ENCODE assay signal across 23 mouse cellular contexts in the genomic region with DNA sequence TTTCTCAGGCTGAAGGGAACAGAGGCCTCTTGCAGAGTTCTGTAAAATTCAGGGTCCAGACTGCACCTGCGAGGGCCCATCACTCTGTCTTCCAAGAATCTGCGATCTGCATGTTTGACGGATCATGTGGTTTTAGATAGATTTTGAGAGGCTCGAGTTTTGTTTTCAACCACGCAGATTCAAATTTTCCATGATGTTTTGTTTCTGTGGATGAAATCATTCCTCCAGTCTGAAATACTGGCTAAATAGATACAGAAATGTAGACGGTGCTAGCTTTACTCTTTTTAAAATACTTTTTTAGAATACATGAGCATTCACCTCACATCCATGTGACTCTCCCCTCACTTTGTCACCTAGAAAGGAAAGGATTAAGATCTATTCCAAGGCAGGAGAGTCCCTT.
DNase-seq lines count a peak whose midpoint lies in the region; ATAC-seq lines count a peak whose summit lies in the region.
"Had no signal": no experiment of that assay in that cellular context is flagged by ENCODE, and none has a peak within 500 bp of the region (broad histone marks: within the 10 kb centered on the region; RNA-seq: fewer than 3 reads in every experiment).

No protein-coding gene starts in this region.

- H3K36me3 ChIP-seq in midbrain, embryonic 14.5 days (ENCODE audit: control insufficient read depth, insufficient read depth, low read length): no peaks in the 10 kb centered on the region
- H3K36me3 ChIP-seq: embryonic facial prominence, embryonic 10.5 days; embryonic facial prominence, embryonic 12.5 days; forebrain, embryonic 12.5 days; G1E had no signal

- no peak overlapping the region for H3K27ac ChIP-seq in midbrain, embryonic 14.5 days (replicated peaks; ENCODE audit: low read depth, low read length)
- H3K27ac ChIP-seq: embryonic facial prominence, embryonic 10.5 days; embryonic facial prominence, embryonic 12.5 days; forebrain, embryonic 12.5 days had no signal

- H3K9ac ChIP-seq in midbrain, embryonic 14.5 days (replicated peaks; ENCODE audit: low read length): no peak overlapping the region
- H3K9ac ChIP-seq: embryonic facial prominence, embryonic 12.5 days; forebrain, embryonic 12.5 days; forebrain, postnatal 0 days had no signal

- no peaks in the 10 kb centered on the region for H3K9me3 ChIP-seq in midbrain, embryonic 14.5 days (ENCODE audit: control insufficient read depth, low read length)
- H3K9me3 ChIP-seq: embryonic facial prominence, embryonic 10.5 days; embryonic facial prominence, embryonic 12.5 days; forebrain, embryonic 12.5 days had no signal

- no peak for ATAC-seq in CD4-positive, CD25-positive, alpha-beta regulatory T cell, adult 4 months
- no peak for ATAC-seq in midbrain, embryonic 14.5 days (ENCODE audit: low FRiP score, low TSS enrichment)
- ATAC-seq: activated CD4-positive, CD25-positive, alpha-beta regulatory T cell, adult 4 months; forebrain, embryonic 14.5 days; forebrain, postnatal 0 days; Patski had no signal

- no peak overlapping the region for H3K4me2 ChIP-seq in midbrain, embryonic 14.5 days (ENCODE audit: low read length)
- H3K4me2 ChIP-seq: embryonic facial prominence, embryonic 12.5 days; forebrain, embryonic 12.5 days had no signal

- no peak overlapping the region for H3K4me3 ChIP-seq in midbrain, embryonic 14.5 days (replicated peaks; ENCODE audit: low read depth, low read length)
- H3K4me3 ChIP-seq: embryonic facial prominence, embryonic 10.5 days; embryonic facial prominence, embryonic 12.5 days; forebrain, embryonic 12.5 days had no signal

- H3K4me1 ChIP-seq in midbrain, embryonic 14.5 days (ENCODE audit: control insufficient read depth, insufficient read depth, low read length): no peaks in the 10 kb centered on the region
- H3K4me1 ChIP-seq: embryonic facial prominence, embryonic 10.5 days; embryonic facial prominence, embryonic 12.5 days; forebrain, embryonic 12.5 days had no signal

- H3K27me3 ChIP-seq in midbrain, embryonic 14.5 days (ENCODE audit: control insufficient read depth, insufficient read depth, low read length): no peaks in the 10 kb centered on the region
- H3K27me3 ChIP-seq: embryonic facial prominence, embryonic 12.5 days; forebrain, embryonic 12.5 days had no signal

- 98% methylated on average over 6 of the region's 6 CpGs for WGBS in midbrain, embryonic 14.5 days

- peak; percentile 33 for DNase-seq in CD4-positive, CD25-positive, alpha-beta regulatory T cell, adult 2 months (ENCODE audit: low read depth, low spot score)
- peak; percentile 34 for DNase-seq in CD4-positive helper T cell, adult 2 months (ENCODE audit: low read depth, low spot score)
- DNase-seq in induced T-regulatory cell, adult 2 months (ENCODE audit: low read depth): peak; percentile 55
- no peak for DNase-seq in midbrain, embryonic 14.5 days
- DNase-seq in heart, adult 8-10 months (ENCODE audit: low spot score): no peak
- DNase-seq: adrenal gland, adult 8-10 months; adrenal gland, postnatal 14 days; adrenal gland, postnatal 36 days; B cell, adult 2 months; cerebellum, adult 11-12 months; cerebellum, adult 2 months; cerebellum, adult 9-10 months; cerebellum, postnatal 10 days; cerebellum, postnatal 25 days; forebrain, postnatal 0 days had no signal

Comparison
In these comparisons a context has a peak if more than half of its experiments do, and no peak if none do; other contexts are left out.
1. DNase-seq: peak in CD4-positive, CD25-positive, alpha-beta regulatory T cell, adult 2 months (single experiment), CD4-positive helper T cell, adult 2 months (single experiment) and induced T-regulatory cell, adult 2 months (single experiment); none in midbrain, embryonic 14.5 days (single experiment) and heart, adult 8-10 months (single experiment).